Mouse (Mus musculus): ENCODE data around the gene Scn3b.

Scn3b gene

DNA sequence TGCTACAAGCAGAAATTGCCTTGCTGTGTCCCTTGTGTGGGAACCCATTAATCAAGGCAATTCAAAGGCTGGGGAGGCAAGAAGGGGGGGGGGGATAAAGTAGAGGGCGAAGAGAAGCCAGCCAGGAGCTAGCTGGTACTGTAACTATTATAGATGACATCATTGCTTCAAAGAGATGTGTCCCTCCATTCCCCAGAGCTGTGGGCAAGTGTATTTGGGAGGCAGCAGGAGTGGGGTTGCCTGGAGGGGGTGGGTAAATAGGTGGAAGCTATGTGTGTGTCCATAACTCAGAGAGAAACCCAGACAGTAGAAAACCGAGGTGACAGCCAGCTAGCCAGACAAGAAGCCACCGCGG, 292 bp upstream of the Scn3b start:
- no peak for DNase-seq (ENCODE audit: low read depth, low spot score)

GRCm38 (mm10) chr9:40269880-40270279, 863 bp downstream of the Scn3b start:
- DNase-seq (ENCODE audit: low read depth, low spot score): no peak

DNA sequence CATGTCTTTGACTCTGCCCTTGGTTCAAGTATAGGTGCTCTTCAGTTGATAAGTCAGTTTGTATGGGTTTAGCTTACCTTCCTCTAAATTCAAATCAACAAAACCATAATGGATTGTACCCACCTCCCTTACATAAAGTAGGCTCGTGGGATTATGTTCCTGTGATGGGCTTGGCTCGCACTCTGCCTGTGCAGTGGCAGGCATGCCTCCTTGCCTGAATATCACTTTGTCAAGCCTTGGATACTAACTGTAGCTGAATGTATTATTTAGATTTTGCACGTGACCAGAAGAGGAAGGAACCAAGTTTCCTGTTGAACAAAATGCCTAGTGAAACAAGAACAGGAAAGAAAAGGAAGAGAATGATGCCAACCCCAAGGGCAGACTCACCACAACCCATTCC, 2.1 kb downstream of the Scn3b start:
- no peak for DNase-seq (ENCODE audit: low read depth, low spot score)

- DNase-seq (ENCODE audit: low read depth, low spot score): no peak
Measured at GRCm38 (mm10) chr9:40272822-40273221, 3.8 kb downstream of the Scn3b start.

- no peak for DNase-seq (ENCODE audit: low read depth, low spot score)
Measured at GRCm38 (mm10) chr9:40275904-40276303, 6.9 kb downstream of the Scn3b start.

DNA sequence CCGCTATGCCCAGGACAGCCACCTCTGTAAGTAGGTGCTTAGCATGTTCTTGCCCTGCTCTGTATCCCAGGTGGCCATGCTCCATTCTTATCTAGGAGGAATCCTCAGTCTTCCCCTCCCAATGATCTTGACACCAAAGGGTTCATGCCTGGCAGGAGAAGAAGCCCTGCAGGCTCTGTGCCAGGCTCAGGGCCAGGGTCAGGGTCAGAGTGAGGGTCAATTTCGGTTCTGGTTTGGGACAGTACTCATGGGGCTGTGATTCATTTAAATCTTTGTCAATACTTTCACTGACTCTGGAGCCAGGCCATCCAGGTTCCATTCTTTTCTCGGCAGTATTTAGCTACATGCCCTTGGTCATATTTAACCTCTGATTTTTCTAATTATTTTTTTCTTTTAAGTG, 8.7 kb downstream of the Scn3b start:
- DNase-seq (ENCODE audit: low read depth, low spot score): no peak

- DNase-seq (ENCODE audit: low read depth, low spot score): no peak
Measured at GRCm38 (mm10) chr9:40279438-40279837, 10.4 kb downstream of the Scn3b start.

- no peak for DNase-seq (ENCODE audit: low read depth, low spot score)
Measured at GRCm38 (mm10) chr9:40282968-40283367, 14.0 kb downstream of the Scn3b start.

DNA sequence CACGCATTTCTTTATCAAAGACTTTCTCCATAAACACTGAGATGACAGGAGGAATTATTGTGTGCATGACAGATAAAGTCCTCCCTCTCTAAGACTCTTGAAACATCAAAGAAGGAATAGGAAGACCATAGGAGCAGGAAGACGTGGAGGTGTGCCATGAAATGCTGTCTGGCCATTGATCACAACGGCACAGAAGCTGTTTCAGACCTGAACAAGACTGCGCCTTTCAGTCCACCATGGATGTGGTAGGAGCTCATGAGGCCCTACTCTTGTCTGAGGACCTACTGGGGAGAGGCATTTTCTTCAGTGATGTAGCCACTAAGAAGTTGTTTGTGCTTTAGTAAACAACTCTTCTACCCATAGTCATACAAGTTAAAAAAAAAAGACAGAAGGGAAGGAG, 23.5 kb downstream of the Scn3b start:
- DNase-seq (ENCODE audit: low read depth, low spot score): no peak

DNA sequence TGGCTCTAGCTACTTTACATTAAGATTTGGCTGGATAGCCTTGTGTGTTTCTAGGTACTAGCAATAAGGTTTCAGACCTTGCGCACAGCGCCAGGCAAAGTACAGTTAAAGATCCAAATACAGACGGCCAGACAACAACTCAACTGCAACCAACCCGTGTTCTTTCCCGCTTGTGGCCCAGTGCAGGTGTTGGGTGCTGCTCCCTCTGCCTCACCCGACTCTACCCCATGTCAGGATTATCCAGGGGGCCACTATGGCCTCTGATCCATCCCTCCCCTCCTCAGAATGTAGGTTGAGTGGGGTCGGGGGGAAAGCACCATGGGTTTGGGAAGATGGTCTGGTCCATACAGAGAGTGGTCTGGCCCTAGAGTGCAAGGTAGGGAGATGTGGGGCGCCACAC, 24.3 kb downstream of the Scn3b start:
- no peak for DNase-seq (ENCODE audit: low read depth, low spot score)

- no peak for DNase-seq (ENCODE audit: low read depth, low spot score)
Measured at GRCm38 (mm10) chr9:40293740-40294139, 24.7 kb downstream of the Scn3b start.

GRCm38 (mm10) chr9:40294210-40294609, 25.2 kb downstream of the Scn3b start:
- DNase-seq (ENCODE audit: low read depth, low spot score): no peak

- DNase-seq (ENCODE audit: low read depth, low spot score): no peak
Measured at GRCm38 (mm10) chr9:40294866-40295265, 25.8 kb downstream of the Scn3b start.

GRCm38 (mm10) chr9:40296251-40296650, 27.2 kb downstream of the Scn3b start:
- no peak for DNase-seq (ENCODE audit: low read depth, low spot score)

DNA sequence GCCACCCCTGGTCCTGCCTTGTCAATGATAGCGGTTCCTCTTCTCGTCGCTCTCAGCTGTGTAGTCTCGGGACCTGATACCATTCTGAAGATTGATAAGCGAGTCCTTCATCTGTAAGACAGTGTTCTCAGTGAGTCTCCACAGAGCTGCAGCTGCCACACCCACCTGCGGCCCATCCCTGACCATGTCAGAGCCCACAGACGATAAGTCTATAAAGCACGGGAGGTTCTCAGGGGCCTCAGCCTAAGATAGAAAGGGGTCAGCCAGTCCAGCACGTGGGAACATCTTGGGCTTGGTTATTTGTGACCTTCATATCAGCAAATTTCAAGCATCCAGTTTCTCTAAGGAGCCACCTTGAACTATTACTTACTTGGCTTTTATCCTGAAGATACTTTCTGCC, 29.0 kb downstream of the Scn3b start:
- no peak for DNase-seq (ENCODE audit: low read depth, low spot score)

DNA sequence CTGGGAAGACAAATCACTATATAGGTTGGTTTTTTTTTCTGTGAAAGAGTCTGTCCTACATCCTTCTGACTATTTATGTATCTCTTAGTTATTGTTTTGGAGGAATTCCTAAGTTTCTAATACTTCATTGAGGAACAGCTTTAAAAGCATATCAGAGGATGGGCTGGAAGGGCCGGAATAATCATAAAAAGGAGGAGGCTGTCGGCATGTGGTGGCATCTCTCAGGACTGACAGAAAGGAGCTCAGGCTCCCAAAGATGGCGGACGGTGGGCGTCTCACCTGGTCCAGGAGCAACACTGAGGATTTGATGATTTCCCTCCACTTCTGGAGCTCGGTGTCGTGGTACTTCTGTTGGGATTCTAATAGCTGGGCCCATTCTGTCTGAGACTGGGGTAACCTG, 30.3 kb downstream of the Scn3b start:
- DNase-seq (ENCODE audit: low read depth, low spot score): no peak

- no peak for DNase-seq (ENCODE audit: low read depth, low spot score)
Measured at GRCm38 (mm10) chr9:40300018-40300989, 31.3 kb downstream of the Scn3b start.

DNA sequence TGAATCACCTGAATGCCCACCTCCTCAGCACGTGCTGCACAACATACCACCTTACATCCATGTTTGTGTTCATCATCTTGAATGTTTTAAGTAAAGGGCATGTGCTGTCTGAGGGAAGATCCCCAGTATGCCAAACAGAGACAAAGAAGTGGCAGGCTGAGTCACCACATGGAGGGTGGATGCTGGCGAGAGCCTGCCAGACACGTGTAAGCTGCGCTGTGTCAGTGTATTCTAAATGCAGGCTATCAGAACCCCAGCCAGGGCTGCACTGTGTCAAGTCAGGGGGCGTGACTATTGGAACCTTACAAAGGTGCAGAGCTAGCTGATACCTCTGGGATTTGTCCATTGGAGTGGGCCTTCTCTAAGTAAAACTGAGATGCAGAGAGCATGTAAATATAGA, 32.5 kb downstream of the Scn3b start:
- no peak for DNase-seq (ENCODE audit: low read depth, low spot score)

DNA sequence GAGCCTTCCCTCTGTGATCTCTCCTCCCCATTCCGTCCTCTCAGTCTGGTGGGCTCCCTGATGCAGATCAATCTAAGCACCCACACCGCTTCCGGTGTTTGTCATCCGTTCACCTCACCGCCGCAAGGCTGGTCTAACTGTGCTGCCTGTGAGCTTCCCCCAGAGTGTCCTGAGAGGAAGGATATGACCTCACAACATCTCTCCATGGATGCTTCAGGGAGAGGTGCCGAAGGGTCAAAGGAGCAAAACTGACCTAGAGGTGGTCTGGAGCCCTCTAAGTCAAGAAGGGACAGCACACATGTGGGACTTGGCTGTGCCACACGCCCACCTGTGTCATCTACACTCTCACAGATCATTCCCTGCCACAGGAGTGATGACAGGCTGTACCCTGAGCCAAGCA, 33.4 kb downstream of the Scn3b start:
- no peak for DNase-seq (ENCODE audit: low read depth, low spot score)

DNA sequence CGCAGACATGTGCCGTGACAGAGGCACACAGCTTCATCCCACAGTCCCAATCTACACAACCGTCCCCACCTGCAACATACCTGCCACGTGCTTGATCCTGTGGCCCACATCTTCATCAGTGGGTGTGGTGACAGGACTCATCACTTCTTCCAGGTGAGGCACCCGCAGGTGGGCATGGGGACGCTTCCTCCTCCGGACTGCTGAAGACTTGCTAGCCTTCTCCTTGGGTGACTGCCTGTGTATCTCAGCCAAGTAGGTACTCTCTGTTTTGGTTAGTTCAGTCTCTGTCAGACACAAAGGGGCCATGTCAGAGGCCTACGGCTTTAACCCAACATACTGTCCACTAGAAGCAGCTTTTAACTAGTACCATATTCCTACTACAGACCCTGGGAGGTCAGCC, 35.2 kb downstream of the Scn3b start:
- no peak for DNase-seq (ENCODE audit: low read depth, low spot score)

DNA sequence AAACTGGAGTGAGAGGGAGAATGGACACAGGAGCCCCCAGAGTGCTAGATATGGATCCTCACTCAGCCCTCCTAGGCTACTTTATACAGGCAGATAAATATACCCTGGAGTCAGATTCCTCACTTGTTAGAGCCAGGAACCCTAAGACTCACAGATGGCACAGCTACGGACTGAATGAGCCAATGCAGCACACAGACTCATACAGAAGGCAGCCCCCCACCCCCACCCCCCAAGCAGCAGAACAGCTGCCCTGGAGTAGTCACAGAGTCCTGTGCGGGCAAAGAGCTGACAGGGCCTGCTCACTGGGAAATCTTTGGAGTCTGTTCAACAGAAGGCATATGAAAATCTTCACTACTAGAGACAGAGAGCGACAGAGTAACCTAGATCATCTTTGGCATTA, 38.3 kb downstream of the Scn3b start:
- DNase-seq (ENCODE audit: low read depth, low spot score): no peak

DNA sequence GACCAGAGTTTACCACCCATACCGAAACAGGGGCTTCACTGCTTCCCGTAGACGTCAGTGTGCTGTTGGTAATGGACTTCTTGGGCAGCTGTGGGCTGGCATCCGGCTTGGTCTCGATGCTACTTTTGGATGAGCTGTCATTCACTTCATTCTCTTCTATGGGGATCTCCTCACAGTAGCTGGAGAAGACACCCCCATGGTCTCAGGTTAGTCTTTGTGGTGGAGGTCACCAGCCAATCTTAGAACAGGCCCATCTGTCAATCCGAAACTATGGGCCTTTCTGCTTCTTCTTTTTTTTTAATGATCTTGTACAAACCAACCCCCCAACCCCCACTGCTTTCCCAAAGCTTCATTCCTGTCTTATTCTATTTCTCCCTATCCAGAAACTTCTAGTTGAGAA, 40.9 kb downstream of the Scn3b start:
- DNase-seq (ENCODE audit: low read depth, low spot score): no peak

GRCm38 (mm10) chr9:40311813-40312212, 42.8 kb downstream of the Scn3b start:
- no peak for DNase-seq (ENCODE audit: low read depth, low spot score)
